Mouse (Mus musculus) CH12.LX (cell line): ENCODE data around the gene Tnnc2. TPM values are rescaled to one million over a fixed set of nuclear protein-coding genes. Genes with fewer than 3 reads are reported as not detected.
A peak's percentile ranks its signal among the peaks of the same experiment; 100 is the strongest.

Experiments
- DNase-seq: peaks from one replicate; pipeline ENCODE4 v3.0.0-alpha.2; 2013; ENCODE audit errors: extremely low read depth
- H3K27ac ChIP-seq: 2 replicates; pipeline ENCODE4 v1.5.1; 2012; ENCODE audit warnings: low read depth, mild to moderate bottlenecking, control low read depth, moderate library complexity; ENCODE audit not compliant: insufficient read depth
- H3K27me3 ChIP-seq: replicated peaks from 2 replicates; pipeline ENCODE3; 2012; ENCODE audit warnings: inconsistent platforms
- H3K36me3 ChIP-seq, 2 experiments: replicated peaks in 1 of 2; 2 replicates each; pipeline versions ENCODE3 to v1.6.1; 2012; ENCODE audit warnings: inconsistent platforms in 1 of 2, low read length in 1 of 2, mild to moderate bottlenecking in 1 of 2, mixed read lengths in 1 of 2, moderate library complexity in 1 of 2; ENCODE audit not compliant: control insufficient read depth in 1 of 2, insufficient read depth in 1 of 2
- H3K4me1 ChIP-seq, 2 experiments: 2 replicates each; pipeline ENCODE4 v1.6.1; 2012; ENCODE audit warnings: inconsistent platforms in 1 of 2, moderate library complexity in 1 of 2; ENCODE audit not compliant: insufficient read depth in 2 of 2, control insufficient read depth in 1 of 2
- H3K4me2 ChIP-seq: 2 replicates; pipeline ENCODE4 v1.6.1; 2012; ENCODE audit warnings: low read depth, mild to moderate bottlenecking, control low read depth; ENCODE audit not compliant: poor library complexity, insufficient read depth, severe bottlenecking
- H3K4me3 ChIP-seq, 3 experiments: fragments of 150-350 bp in 1 of 3; sonication (generic) in 1 of 3; replicated peaks in 1 of 3; 2 replicates each; pipeline versions ENCODE3 to v1.5.1; 2011 to 2012; ENCODE audit warnings: low read depth in 2 of 3, low read length in 2 of 3, mild to moderate bottlenecking in 2 of 3, moderate library complexity in 2 of 3, control low read depth in 1 of 3, improper control_type of control experiment in 1 of 3, inconsistent platforms in 1 of 3, mixed read lengths in 1 of 3; ENCODE audit not compliant: poor library complexity in 1 of 3
- H3K79me2 ChIP-seq: replicated peaks from 2 replicates; pipeline ENCODE4 v1.6.1; 2012; ENCODE audit warnings: mild to moderate bottlenecking, moderate library complexity; ENCODE audit not compliant: control insufficient read depth, poor library complexity, insufficient read depth, severe bottlenecking; ENCODE audit errors: extremely low read depth
- H3K9ac ChIP-seq: 2 replicates; pipeline ENCODE4 v1.6.1; 2012; ENCODE audit warnings: low read depth, mild to moderate bottlenecking, control low read depth, moderate library complexity; ENCODE audit not compliant: insufficient read depth
- H3K9me3 ChIP-seq: replicated peaks from 2 replicates; pipeline ENCODE3; 2012; ENCODE audit warnings: low read length, inconsistent platforms, mixed read lengths
- BHLHE40 ChIP-seq: IDR thresholded peaks from 2 replicates; pipeline ENCODE4 v1.6.1; 2011; ENCODE audit warnings: mild to moderate bottlenecking, low read depth, low read length, improper control_type of control experiment
- CHD2 ChIP-seq: IDR thresholded peaks from 2 replicates; pipeline ENCODE4 v1.6.1; 2011; ENCODE audit warnings: low read length, improper control_type of control experiment
- E2F4 ChIP-seq: IDR thresholded peaks from 2 replicates; pipeline ENCODE4 v1.6.1; 2011; ENCODE audit warnings: low read depth, low read length, improper control_type of control experiment; ENCODE audit not compliant: insufficient replicate concordance
- EP300 ChIP-seq: IDR thresholded peaks from 2 replicates; pipeline ENCODE4 v1.6.1; 2011; ENCODE audit warnings: low read length, improper control_type of control experiment
- HCFC1 ChIP-seq: IDR thresholded peaks from 2 replicates; pipeline ENCODE4 v1.6.1; 2012; ENCODE audit warnings: low read depth, mild to moderate bottlenecking, inconsistent platforms, low read length, improper control_type of control experiment
- IRF4 ChIP-seq: IDR thresholded peaks from 2 replicates; pipeline ENCODE4 v1.6.1; 2014; ENCODE audit warnings: low read depth, mild to moderate bottlenecking, inconsistent platforms, low read length, improper control_type of control experiment
- JUND ChIP-seq: conservative IDR thresholded peaks from 2 replicates; pipeline ENCODE4 v1.6.1; 2011; ENCODE audit warnings: low read depth, low read length, improper control_type of control experiment
- KAT2A ChIP-seq: IDR thresholded peaks from 2 replicates; pipeline ENCODE4 v1.6.1; 2012; ENCODE audit warnings: low read length, improper control_type of control experiment, inconsistent platforms; ENCODE audit not compliant: insufficient replicate concordance
- MXI1 ChIP-seq: IDR thresholded peaks from 2 replicates; pipeline ENCODE4 v1.6.1; 2011; ENCODE audit warnings: mild to moderate bottlenecking, low read depth, low read length, improper control_type of control experiment
- NRF1 ChIP-seq: IDR thresholded peaks from 2 replicates; pipeline ENCODE4 v1.6.1; 2014; ENCODE audit warnings: low read depth, mild to moderate bottlenecking, inconsistent platforms, low read length, improper control_type of control experiment, moderate library complexity
- POLR2AphosphoS2 ChIP-seq: IDR thresholded peaks from 2 replicates; pipeline ENCODE4 v1.6.1; 2011; ENCODE audit warnings: low read depth, low read length, improper control_type of control experiment
- RAD21 ChIP-seq: IDR thresholded peaks from 2 replicates; pipeline ENCODE4 v1.6.1; 2011; ENCODE audit warnings: low read depth, mild to moderate bottlenecking, low read length, improper control_type of control experiment, moderate library complexity
- SIN3A ChIP-seq: IDR thresholded peaks from 2 replicates; pipeline ENCODE4 v1.6.1; 2012; ENCODE audit warnings: low read length, improper control_type of control experiment, inconsistent platforms
- USF1 ChIP-seq: IDR thresholded peaks from 2 replicates; pipeline ENCODE4 v1.6.1; 2014; ENCODE audit warnings: low read depth, mild to moderate bottlenecking, inconsistent platforms, low read length, improper control_type of control experiment
- ZKSCAN1 ChIP-seq: IDR thresholded peaks from 2 replicates; pipeline ENCODE4 v1.6.1; 2012; ENCODE audit warnings: low read depth, inconsistent platforms, low read length, improper control_type of control experiment, borderline replicate concordance
- dilution Hi-C: fragments of 300-500 bp; cut with MboI; formaldehyde crosslinking; loops from 2 replicates; pipeline ENCODE4 v1.14.3; 2020; ENCODE audit warnings: low sequenced_read_pairs; ENCODE audit not compliant: extremely low pct_unique_long_range_greater_than_20kb, extremely low pct_ligation_motif_present
- in situ Hi-C: fragments of 300-500 bp; cut with MboI; formaldehyde crosslinking; loops from 3 replicates; pipeline ENCODE4 v1.14.3; 2019; ENCODE audit warnings: low sequenced_read_pairs, low pct_ligation_motif_present, low pct_unique_long_range_greater_than_20kb, mixed read lengths
- polyA plus RNA-seq: library from polyadenylated mRNA; unstranded; fragments of >175 nt; gene quantifications from 2 replicates; pipeline ENCODE4 v1.2.1, GENCODE M21; 2012; ENCODE audit warnings: low read depth; ENCODE audit not compliant: insufficient read length
- total RNA-seq, 2 experiments: library from RNA; depleted of rRNA; stranded (reverse); fragments of 300-350 nt in 1 of 2; fragments of >200 nt in 1 of 2; gene quantifications; 2 replicates each; pipeline ENCODE4 v1.2.3; 2012 to 2014

Gene Tnnc2
- total and polyA plus RNA-seq, 3 experiments, result not detected

GRCm38 (mm10) chr2:164769258-164770037 is 10.3 kb downstream of the Tnnc2 start, which contains the start of gene Ube2c (continued):
- TF ChIP-seq POLR2AphosphoS2 (peak; percentile 83), IRF4 (no peak; the same call in 1 of the 2 replicates), EP300 (no peak), KAT2A (0 out of 2 replicates have a peak, but pooled peaks have one; percentile 51)

- no peaks in the 10 kb centered on the region for H3K27me3 ChIP-seq
- H3K4me3 ChIP-seq, result no peak overlapping the region
- H3K9me3 ChIP-seq, result no peaks in the 10 kb centered on the region
- no peak for DNase-seq
- peaks cover 10% of the 10 kb centered on the region; the same call in 1 of the 2 replicates for H3K79me2 ChIP-seq
- TF ChIP-seq BHLHE40 (no peak), NRF1 (no peak), USF1 (no peak), POLR2AphosphoS2 (no peak), HCFC1 (no peak)
- peaks cover 53 to 70% of the 10 kb centered on the region in 2 experiments for H3K36me3 ChIP-seq
- no peak overlapping the region for H3K27ac ChIP-seq
- dilution Hi-C loops, result no loop called here
- H3K4me1 ChIP-seq, result peaks cover 9 to 45% of the 10 kb centered on the region in 2 experiments
- no peak overlapping the region for H3K9ac ChIP-seq
- in situ Hi-C loops, result no loop called here
- H3K4me2 ChIP-seq, result no peak overlapping the region
These were observed 11.8 kb downstream of the Tnnc2 start for GRCm38 (mm10) chr2:164767812-164768540.

- TF ChIP-seq E2F4 (no peak), ZKSCAN1 (no peak), CHD2 (no peak), SIN3A (no peak), HCFC1 (no peak), RAD21 (no peak), JUND (no peak), MXI1 (no peak)
- in situ Hi-C loops, result no loop called here
- Histone ChIP-seq H3K4me3 (no peak overlapping the region), H3K27ac (no peak overlapping the region), H3K36me3 (peaks cover 58 to 72% of the 10 kb centered on the region in 2 experiments), H3K4me1 (peaks cover 2 to 31% of the 10 kb centered on the region in 2 experiments; a peak in 3 of 4 replicates), H3K79me2 (peaks cover 10% of the 10 kb centered on the region; the same call in 1 of the 2 replicates), H3K9ac (no peak overlapping the region), H3K4me2 (no peak overlapping the region), H3K27me3 (no peaks in the 10 kb centered on the region), H3K9me3 (no peaks in the 10 kb centered on the region)
- DNase-seq, result no peak
- dilution Hi-C loops, result no loop called here
These were observed 13.9 kb downstream of the Tnnc2 start for GRCm38 (mm10) chr2:164765841-164766240.
